Mouse (Mus musculus): ENCODE measurements around the gene Ifih1. TPM values are rescaled to one million over a fixed set of nuclear protein-coding genes. Genes with fewer than 3 reads are reported as not detected.

Ifih1 gene
- polyA plus RNA-seq, 1 experiment from 2014 or later: 0.87 TPM

GRCm38 (mm10) chr2:62660565-62660964, 14.5 kb upstream of the Ifih1 start:
- no peaks in the 10 kb centered on the region for H3K9me3 ChIP-seq (replicated peaks)
- peaks cover 6% of the 10 kb centered on the region; the same call in 1 of the 2 replicates for H3K4me1 ChIP-seq
- WGBS: 50% methylated on average over 6 of the region's 6 CpGs
- no peak overlapping the region for H3K27ac ChIP-seq (replicated peaks)
- H3K27me3 ChIP-seq (replicated peaks): no peaks in the 10 kb centered on the region
- ATAC-seq (ENCODE audit: low FRiP score): no peak
- H3K4me2 ChIP-seq: no peak overlapping the region
- no peak overlapping the region for H3K4me3 ChIP-seq (replicated peaks)
- H3K36me3 ChIP-seq: no peaks in the 10 kb centered on the region
- H3K9ac ChIP-seq (replicated peaks): no peak overlapping the region

GRCm38 (mm10) chr2:62656072-62656471, 10.0 kb upstream of the Ifih1 start:
- 79% methylated on average over 1 of the region's 1 CpGs for WGBS
- H3K36me3 ChIP-seq: no peaks in the 10 kb centered on the region
- no peak for ATAC-seq (ENCODE audit: low FRiP score)
- H3K4me3 ChIP-seq (replicated peaks): no peak overlapping the region
- H3K4me2 ChIP-seq: no peak overlapping the region
- H3K27ac ChIP-seq (replicated peaks): no peak overlapping the region
- no peaks in the 10 kb centered on the region for H3K27me3 ChIP-seq (replicated peaks)
- no peak overlapping the region for H3K9ac ChIP-seq (replicated peaks)
- H3K4me1 ChIP-seq: no peaks in the 10 kb centered on the region
- H3K9me3 ChIP-seq (replicated peaks): no peaks in the 10 kb centered on the region

GRCm38 (mm10) chr2:62654519-62655338, 8.7 kb upstream of the Ifih1 start:
- no peaks in the 10 kb centered on the region for H3K27me3 ChIP-seq (replicated peaks)
- no peak overlapping the region for H3K4me3 ChIP-seq (replicated peaks)
- H3K4me1 ChIP-seq: no peaks in the 10 kb centered on the region
- no peak overlapping the region for H3K27ac ChIP-seq (replicated peaks)
- peak; percentile 90 for ATAC-seq (ENCODE audit: low FRiP score)
- no peak overlapping the region for H3K9ac ChIP-seq (replicated peaks)
- WGBS: 45% methylated on average over 7 of the region's 7 CpGs
- H3K9me3 ChIP-seq (replicated peaks): no peaks in the 10 kb centered on the region
- H3K4me2 ChIP-seq: no peak overlapping the region
- H3K36me3 ChIP-seq: no peaks in the 10 kb centered on the region

- Histone ChIP-seq H3K27me3 (replicated peaks) (no peaks in the 10 kb centered on the region), H3K27ac (replicated peaks) (no peak overlapping the region), H3K9ac (replicated peaks) (no peak overlapping the region), H3K36me3 (no peaks in the 10 kb centered on the region), H3K4me3 (replicated peaks) (no peak overlapping the region), H3K4me2 (no peak overlapping the region), H3K4me1 (no peaks in the 10 kb centered on the region), H3K9me3 (replicated peaks) (no peaks in the 10 kb centered on the region)
- no peak for ATAC-seq (ENCODE audit: low FRiP score)
- 91% methylated on average over 4 of the region's 4 CpGs for WGBS
These were observed 6.4 kb upstream of the Ifih1 start for GRCm38 (mm10) chr2:62652466-62652865.

- 81% methylated on average over 4 of the region's 4 CpGs for WGBS
- no peak for ATAC-seq (ENCODE audit: low FRiP score)
- H3K9ac ChIP-seq (replicated peaks): no peak overlapping the region
These were observed 5.8 kb upstream of the Ifih1 start for GRCm38 (mm10) chr2:62651890-62652289.

GRCm38 (mm10) chr2:62646671-62647289, 725 bp upstream of the Ifih1 start:
- peak overlapping the region; percentile 48 for H3K4me3 ChIP-seq (replicated peaks)
- ATAC-seq (ENCODE audit: low FRiP score): no peak
- no peaks in the 10 kb centered on the region for H3K36me3 ChIP-seq
- H3K9me3 ChIP-seq (replicated peaks): no peaks in the 10 kb centered on the region
- H3K27me3 ChIP-seq (replicated peaks): 0 out of 2 replicates have a peak, but pooled peaks cover 7% of the 10 kb centered on the region
- no peak overlapping the region for H3K27ac ChIP-seq (replicated peaks)
- H3K4me2 ChIP-seq: peak overlapping the region; percentile 84
- peaks cover 19% of the 10 kb centered on the region for H3K4me1 ChIP-seq
- 7% methylated on average over 6 of the region's 6 CpGs for WGBS
- no peak overlapping the region for H3K9ac ChIP-seq (replicated peaks)

More at GRCm38 (mm10) chr2:62651890-62652289, 5.8 kb upstream of the Ifih1 start:
- Histone ChIP-seq H3K36me3 (no peaks in the 10 kb centered on the region), H3K4me2 (no peak overlapping the region), H3K27ac (replicated peaks) (no peak overlapping the region), H3K9me3 (replicated peaks) (no peaks in the 10 kb centered on the region), H3K27me3 (replicated peaks) (no peaks in the 10 kb centered on the region), H3K4me1 (no peaks in the 10 kb centered on the region), H3K4me3 (replicated peaks) (no peak overlapping the region)

GRCm38 (mm10) chr2:62645475-62645874, 580 bp downstream of the Ifih1 start:
- H3K4me1 ChIP-seq: peaks cover 19% of the 10 kb centered on the region
- ATAC-seq (ENCODE audit: low FRiP score): 0 out of 2 replicates have a peak, but pooled peaks have one; percentile 14
- H3K9me3 ChIP-seq (replicated peaks): no peaks in the 10 kb centered on the region
- H3K4me3 ChIP-seq (replicated peaks): peak overlapping the region; percentile 48
- peak overlapping the region; percentile 84 for H3K4me2 ChIP-seq
- H3K36me3 ChIP-seq: no peaks in the 10 kb centered on the region
- peak overlapping the region; percentile 48 for H3K9ac ChIP-seq (replicated peaks)
- 0 out of 2 replicates have a peak, but pooled peaks cover 7% of the 10 kb centered on the region for H3K27me3 ChIP-seq (replicated peaks)
- no peak overlapping the region for H3K27ac ChIP-seq (replicated peaks)
- 40% methylated on average over 12 of the region's 12 CpGs for WGBS

- Histone ChIP-seq H3K36me3 (no peaks in the 10 kb centered on the region), H3K4me3 (replicated peaks) (no peak overlapping the region), H3K27ac (replicated peaks) (no peak overlapping the region), H3K9ac (replicated peaks) (no peak overlapping the region), H3K4me1 (peaks cover 19% of the 10 kb centered on the region), H3K4me2 (peak overlapping the region; percentile 84), H3K27me3 (replicated peaks) (0 out of 2 replicates have a peak, but pooled peaks cover 7% of the 10 kb centered on the region), H3K9me3 (replicated peaks) (no peaks in the 10 kb centered on the region)
- no peak for ATAC-seq (ENCODE audit: low FRiP score)
- 92% methylated on average over 5 of the region's 5 CpGs for WGBS
These were observed 1.2 kb downstream of the Ifih1 start for GRCm38 (mm10) chr2:62644891-62645290.

- Histone ChIP-seq H3K27me3 (replicated peaks) (0 out of 2 replicates have a peak, but pooled peaks cover 7% of the 10 kb centered on the region), H3K4me2 (peak overlapping the region; percentile 46), H3K9me3 (replicated peaks) (no peaks in the 10 kb centered on the region), H3K36me3 (no peaks in the 10 kb centered on the region), H3K27ac (replicated peaks) (no peak overlapping the region), H3K4me1 (peaks cover 19% of the 10 kb centered on the region), H3K4me3 (replicated peaks) (peak overlapping the region; percentile 8; the same call in 1 of the 2 replicates), H3K9ac (replicated peaks) (no peak overlapping the region)
- 40% methylated on average over 21 of the region's 21 CpGs for WGBS
- ATAC-seq (ENCODE audit: low FRiP score): peak; percentile 53; the same call in 1 of the 2 replicates
These were observed 2.4 kb downstream of the Ifih1 start for GRCm38 (mm10) chr2:62643405-62644305.

GRCm38 (mm10) chr2:62639869-62640268, 6.2 kb downstream of the Ifih1 start:
- Histone ChIP-seq H3K27ac (replicated peaks) (no peak overlapping the region), H3K4me3 (replicated peaks) (no peak overlapping the region), H3K36me3 (no peaks in the 10 kb centered on the region), H3K27me3 (replicated peaks) (no peaks in the 10 kb centered on the region), H3K4me2 (no peak overlapping the region), H3K9me3 (replicated peaks) (no peaks in the 10 kb centered on the region), H3K4me1 (0 out of 2 replicates have a peak, but pooled peaks cover 5% of the 10 kb centered on the region), H3K9ac (replicated peaks) (no peak overlapping the region)
- ATAC-seq (ENCODE audit: low FRiP score): no peak
- 90% methylated on average over 2 of the region's 2 CpGs for WGBS

GRCm38 (mm10) chr2:62630446-62630845, 15.6 kb downstream of the Ifih1 start:
- H3K4me3 ChIP-seq (replicated peaks): no peak overlapping the region
- no peaks in the 10 kb centered on the region for H3K27me3 ChIP-seq (replicated peaks)
- 24% methylated on average over 6 of the region's 6 CpGs for WGBS
- H3K27ac ChIP-seq (replicated peaks): no peak overlapping the region
- ATAC-seq (ENCODE audit: low FRiP score): no peak
- no peaks in the 10 kb centered on the region for H3K36me3 ChIP-seq
- H3K9me3 ChIP-seq (replicated peaks): no peaks in the 10 kb centered on the region
- no peak overlapping the region for H3K4me2 ChIP-seq
- H3K9ac ChIP-seq (replicated peaks): no peak overlapping the region
- H3K4me1 ChIP-seq: no peaks in the 10 kb centered on the region
